Mouse (Mus musculus) CH12.LX (cell line): ENCODE results near the gene Smarca2. TPM values are rescaled to one million over a fixed set of nuclear protein-coding genes. Genes with fewer than 3 reads are reported as not detected.

Experiments used
- DNase-seq: peaks from one replicate; pipeline ENCODE4 v3.0.0-alpha.2; 2013; ENCODE audit errors: extremely low read depth
- H3K27ac ChIP-seq: 2 replicates; pipeline ENCODE4 v1.5.1; 2012; ENCODE audit warnings: low read depth, mild to moderate bottlenecking, control low read depth, moderate library complexity; ENCODE audit not compliant: insufficient read depth
- H3K27me3 ChIP-seq: replicated peaks from 2 replicates; pipeline ENCODE3; 2012; ENCODE audit warnings: inconsistent platforms
- H3K36me3 ChIP-seq, 2 experiments: replicated peaks in 1 of 2; 2 replicates each; pipeline versions ENCODE3 to v1.6.1; 2012; ENCODE audit warnings: inconsistent platforms in 1 of 2, low read length in 1 of 2, mild to moderate bottlenecking in 1 of 2, mixed read lengths in 1 of 2, moderate library complexity in 1 of 2; ENCODE audit not compliant: control insufficient read depth in 1 of 2, insufficient read depth in 1 of 2
- H3K4me1 ChIP-seq, 2 experiments: 2 replicates each; pipeline ENCODE4 v1.6.1; 2012; ENCODE audit warnings: inconsistent platforms in 1 of 2, moderate library complexity in 1 of 2; ENCODE audit not compliant: insufficient read depth in 2 of 2, control insufficient read depth in 1 of 2
- H3K4me2 ChIP-seq: 2 replicates; pipeline ENCODE4 v1.6.1; 2012; ENCODE audit warnings: low read depth, mild to moderate bottlenecking, control low read depth; ENCODE audit not compliant: poor library complexity, insufficient read depth, severe bottlenecking
- H3K4me3 ChIP-seq, 3 experiments: fragments of 150-350 bp in 1 of 3; sonication (generic) in 1 of 3; replicated peaks in 1 of 3; 2 replicates each; pipeline versions ENCODE3 to v1.5.1; 2011 to 2012; ENCODE audit warnings: low read depth in 2 of 3, low read length in 2 of 3, mild to moderate bottlenecking in 2 of 3, moderate library complexity in 2 of 3, control low read depth in 1 of 3, improper control_type of control experiment in 1 of 3, inconsistent platforms in 1 of 3, mixed read lengths in 1 of 3; ENCODE audit not compliant: poor library complexity in 1 of 3
- H3K79me2 ChIP-seq: replicated peaks from 2 replicates; pipeline ENCODE4 v1.6.1; 2012; ENCODE audit warnings: mild to moderate bottlenecking, moderate library complexity; ENCODE audit not compliant: control insufficient read depth, poor library complexity, insufficient read depth, severe bottlenecking; ENCODE audit errors: extremely low read depth
- H3K9ac ChIP-seq: 2 replicates; pipeline ENCODE4 v1.6.1; 2012; ENCODE audit warnings: low read depth, mild to moderate bottlenecking, control low read depth, moderate library complexity; ENCODE audit not compliant: insufficient read depth
- H3K9me3 ChIP-seq: replicated peaks from 2 replicates; pipeline ENCODE3; 2012; ENCODE audit warnings: low read length, inconsistent platforms, mixed read lengths
- CHD1 ChIP-seq: IDR thresholded peaks from 2 replicates; pipeline ENCODE4 v1.6.1; 2012; ENCODE audit warnings: low read depth, low read length, improper control_type of control experiment, inconsistent platforms
- CHD2 ChIP-seq: IDR thresholded peaks from 2 replicates; pipeline ENCODE4 v1.6.1; 2011; ENCODE audit warnings: low read length, improper control_type of control experiment
- CTCF ChIP-seq, 2 experiments: IDR thresholded peaks in 1 of 2; conservative IDR thresholded peaks in 1 of 2; 2 replicates each; pipeline ENCODE4 v1.5.1; 2011 to 2012; ENCODE audit warnings: low read depth in 2 of 2, low read length in 2 of 2, improper control_type of control experiment in 1 of 2, inconsistent platforms in 1 of 2, mild to moderate bottlenecking in 1 of 2, moderate library complexity in 1 of 2
- EP300 ChIP-seq: IDR thresholded peaks from 2 replicates; pipeline ENCODE4 v1.6.1; 2011; ENCODE audit warnings: low read length, improper control_type of control experiment
- GABPA ChIP-seq: IDR thresholded peaks from 2 replicates; pipeline ENCODE4 v1.6.1; 2012; ENCODE audit warnings: low read depth, low read length, improper control_type of control experiment, inconsistent platforms; ENCODE audit not compliant: insufficient replicate concordance
- HCFC1 ChIP-seq: IDR thresholded peaks from 2 replicates; pipeline ENCODE4 v1.6.1; 2012; ENCODE audit warnings: low read depth, mild to moderate bottlenecking, inconsistent platforms, low read length, improper control_type of control experiment
- KAT2A ChIP-seq: IDR thresholded peaks from 2 replicates; pipeline ENCODE4 v1.6.1; 2012; ENCODE audit warnings: low read length, improper control_type of control experiment, inconsistent platforms; ENCODE audit not compliant: insufficient replicate concordance
- MAX ChIP-seq: IDR thresholded peaks from 2 replicates; pipeline ENCODE4 v1.6.1; 2011; ENCODE audit warnings: low read length, improper control_type of control experiment
- MYC ChIP-seq: IDR thresholded peaks from 2 replicates; pipeline ENCODE4 v1.6.1; 2011; ENCODE audit warnings: low read depth, mild to moderate bottlenecking, improper control_type of control experiment, low read length
- NELFE ChIP-seq: IDR thresholded peaks from 2 replicates; pipeline ENCODE4 v1.6.1; 2011; ENCODE audit warnings: low read depth, low read length, improper control_type of control experiment
- NRF1 ChIP-seq: IDR thresholded peaks from 2 replicates; pipeline ENCODE4 v1.6.1; 2014; ENCODE audit warnings: low read depth, mild to moderate bottlenecking, inconsistent platforms, low read length, improper control_type of control experiment, moderate library complexity
- RAD21 ChIP-seq: IDR thresholded peaks from 2 replicates; pipeline ENCODE4 v1.6.1; 2011; ENCODE audit warnings: low read depth, mild to moderate bottlenecking, low read length, improper control_type of control experiment, moderate library complexity
- SIN3A ChIP-seq: IDR thresholded peaks from 2 replicates; pipeline ENCODE4 v1.6.1; 2012; ENCODE audit warnings: low read length, improper control_type of control experiment, inconsistent platforms
- SMC3 ChIP-seq: IDR thresholded peaks from 2 replicates; pipeline ENCODE4 v1.6.1; 2011; ENCODE audit warnings: low read depth, low read length, improper control_type of control experiment
- TCF12 ChIP-seq: IDR thresholded peaks from 2 replicates; pipeline ENCODE4 v1.6.1; 2014; ENCODE audit warnings: low read depth, mild to moderate bottlenecking, inconsistent platforms, low read length, improper control_type of control experiment
- ZMIZ1 ChIP-seq: IDR thresholded peaks from 2 replicates; pipeline ENCODE4 v1.6.1; 2012; ENCODE audit warnings: low read depth, mild to moderate bottlenecking, inconsistent platforms, low read length, improper control_type of control experiment
- ZNF384 ChIP-seq: IDR thresholded peaks from 2 replicates; pipeline ENCODE4 v1.6.1; 2012; ENCODE audit warnings: low read depth, low read length, improper control_type of control experiment, inconsistent platforms
- dilution Hi-C: fragments of 300-500 bp; cut with MboI; formaldehyde crosslinking; loops from 2 replicates; pipeline ENCODE4 v1.14.3; 2020; ENCODE audit warnings: low sequenced_read_pairs; ENCODE audit not compliant: extremely low pct_unique_long_range_greater_than_20kb, extremely low pct_ligation_motif_present
- in situ Hi-C: fragments of 300-500 bp; cut with MboI; formaldehyde crosslinking; loops from 3 replicates; pipeline ENCODE4 v1.14.3; 2019; ENCODE audit warnings: low sequenced_read_pairs, low pct_ligation_motif_present, low pct_unique_long_range_greater_than_20kb, mixed read lengths
- polyA plus RNA-seq: library from polyadenylated mRNA; unstranded; fragments of >175 nt; gene quantifications from 2 replicates; pipeline ENCODE4 v1.2.1, GENCODE M21; 2012; ENCODE audit warnings: low read depth; ENCODE audit not compliant: insufficient read length
- total RNA-seq, 2 experiments: library from RNA; depleted of rRNA; stranded (reverse); fragments of 300-350 nt in 1 of 2; fragments of >200 nt in 1 of 2; gene quantifications; 2 replicates each; pipeline ENCODE4 v1.2.3; 2012 to 2014

Smarca2 gene
- total and polyA plus RNA-seq, 3 experiments, result 19.4 to 47.1 (median 21.8) TPM

DNA sequence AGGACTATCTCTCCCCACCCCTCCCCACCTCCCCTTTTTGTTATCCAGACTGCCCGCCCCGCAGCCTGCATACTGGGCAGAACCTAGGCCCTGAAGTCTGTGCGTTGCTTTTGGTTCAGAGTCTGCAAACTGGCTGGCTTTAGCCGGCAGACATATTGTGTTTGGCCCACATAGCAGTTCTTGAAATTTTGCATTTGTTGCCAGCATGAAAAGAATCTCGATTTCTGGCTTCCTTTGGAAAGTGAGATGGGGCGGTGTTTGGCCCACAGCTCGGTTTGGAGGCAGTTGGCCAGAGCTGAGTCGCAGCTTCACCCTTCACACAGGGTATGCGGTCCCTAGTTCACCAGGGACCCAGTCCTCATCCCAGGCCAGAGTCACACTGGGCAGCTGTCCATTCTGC lies 111.4 kb downstream of the Smarca2 start:
- TF ChIP-seq CHD2, result no peak
- TF ChIP-seq GABPA, result no peak
- TF ChIP-seq HCFC1, result no peak
- TF ChIP-seq TCF12, result no peak
- TF ChIP-seq MYC, result no peak
- TF ChIP-seq EP300, result no peak
- no peak for TF ChIP-seq CTCF (conservative IDR thresholded peaks at IDR 0.05 in 1 of 2, IDR thresholded peaks at IDR 0.05 in 1 of 2; ENCODE audit: low read depth in 2 of 2, low read length in 2 of 2)
- no peak for TF ChIP-seq NRF1
- TF ChIP-seq CHD1, result no peak
- no peak for TF ChIP-seq ZMIZ1
- TF ChIP-seq MAX, result no peak
- no peak for TF ChIP-seq SIN3A
- TF ChIP-seq KAT2A, result no peak
- no peak for TF ChIP-seq NELFE
- Histone ChIP-seq H3K9ac (no peak overlapping the region), H3K79me2 (no peaks in the 10 kb centered on the region), H3K27me3 (no peaks in the 10 kb centered on the region), H3K9me3 (no peaks in the 10 kb centered on the region), H3K4me1 (no peaks in the 10 kb centered on the region), H3K4me2 (no peak overlapping the region), H3K36me3 (peaks cover 41 to 82% of the 10 kb centered on the region in 2 experiments), H3K4me3 (no peak overlapping the region), H3K27ac (no peak overlapping the region)
- in situ Hi-C loops (no loop called here), dilution Hi-C loops (no loop called here)
- DNase-seq, result no peak

DNA sequence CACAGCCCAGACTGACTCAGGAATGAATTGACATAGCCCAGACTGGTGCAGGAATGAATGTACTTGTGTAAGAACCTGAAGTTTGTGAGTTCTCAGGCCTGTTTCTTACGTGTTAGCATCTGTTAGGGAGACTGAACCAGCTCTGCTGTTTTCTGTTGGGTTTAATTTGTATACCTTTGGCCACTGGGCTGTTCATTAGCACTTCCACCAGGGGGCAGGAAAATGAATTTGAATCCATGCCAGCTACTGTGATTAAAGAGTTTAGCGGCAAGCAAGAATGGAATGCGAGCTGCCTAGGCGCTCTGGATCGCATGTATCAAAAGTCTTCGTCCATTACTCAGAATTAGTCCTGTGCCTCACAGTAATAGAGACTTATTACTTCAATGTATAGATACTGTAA lies 113.4 kb downstream of the Smarca2 start:
- H3K4me2 ChIP-seq, result no peak overlapping the region
- H3K4me1 ChIP-seq, result no peaks in the 10 kb centered on the region
- dilution Hi-C loops, result no loop called here
- H3K4me3 ChIP-seq, result no peak overlapping the region
- H3K79me2 ChIP-seq, result no peaks in the 10 kb centered on the region
- TF ChIP-seq RAD21 (peak; percentile 12), ZNF384 (no peak), SMC3 (peak; percentile 46), EP300 (no peak), CTCF (conservative IDR thresholded peaks at IDR 0.05 in 1 of 2, IDR thresholded peaks at IDR 0.05 in 1 of 2; ENCODE audit: low read depth in 2 of 2, low read length in 2 of 2) (peak in 1 of 2 experiments; percentile 53; a peak in 2 of 4 replicates), CHD1 (no peak)
- peaks cover 47 to 91% of the 10 kb centered on the region in 2 experiments for H3K36me3 ChIP-seq
- peak; percentile 29 for DNase-seq
- no peak overlapping the region for H3K27ac ChIP-seq
- H3K9ac ChIP-seq, result no peak overlapping the region
- H3K9me3 ChIP-seq, result no peaks in the 10 kb centered on the region
- in situ Hi-C loops, result no loop called here
- no peaks in the 10 kb centered on the region for H3K27me3 ChIP-seq
